Mouse (Mus musculus): ENCODE measurements at regions not wholly inside any gene's neighbourhood (a gene's known extent, or its start where the extent isn't known, plus 50 kb on each side); places are given as distances from the start of the nearest gene placed in this dataset.

DNA sequence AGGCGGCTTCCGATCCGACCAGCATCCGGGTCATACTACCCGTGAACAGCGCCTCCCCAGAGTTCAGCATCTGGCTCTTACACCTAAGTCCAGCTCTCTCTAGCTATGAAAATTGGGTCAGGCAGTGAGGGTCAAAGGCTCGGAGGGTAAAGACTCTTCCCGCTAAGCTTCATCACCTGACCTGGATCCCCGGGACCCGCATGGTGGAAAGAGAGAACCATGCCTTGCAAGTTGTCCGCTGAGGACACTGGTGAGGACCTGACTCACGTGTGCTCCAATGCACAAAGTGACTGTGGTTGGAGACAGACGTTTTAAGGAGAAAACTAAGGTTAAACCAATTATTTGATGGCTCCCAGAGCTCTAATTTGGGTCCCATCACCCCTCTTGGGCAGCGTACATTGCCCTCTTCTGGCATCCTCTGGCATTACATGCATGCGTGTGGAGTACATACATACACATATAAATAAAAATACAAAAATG, 74.6 kb upstream of the Sall4 start:
- Histone ChIP-seq H3K27ac (ENCODE audit: low read length) (no peak overlapping the region), H3K9ac (ENCODE audit: low read length) (no peak overlapping the region), H3K36me3 (ENCODE audit: control insufficient read depth, insufficient read depth) (no peaks in the 10 kb centered on the region), H3K9me3 (replicated peaks; ENCODE audit: control insufficient read depth, low read length) (peaks cover 4% of the 10 kb centered on the region), H3K4me3 (ENCODE audit: low read length) (0 out of 2 replicates have a peak overlapping the region, but pooled peaks have one; percentile 7), H3K27me3 (ENCODE audit: control insufficient read depth, insufficient read depth, low read length) (peaks cover 51% of the 10 kb centered on the region), H3K4me2 (ENCODE audit: low read depth, low read length) (peak overlapping the region; percentile 36), H3K4me1 (ENCODE audit: control insufficient read depth, insufficient read depth, low read length) (peaks cover 10% of the 10 kb centered on the region)
- 5% methylated on average over 15 of the region's 15 CpGs for WGBS
- ATAC-seq (replicated peaks; ENCODE audit: extremely low read depth, insufficient read depth, low FRiP score): no peak

DNA sequence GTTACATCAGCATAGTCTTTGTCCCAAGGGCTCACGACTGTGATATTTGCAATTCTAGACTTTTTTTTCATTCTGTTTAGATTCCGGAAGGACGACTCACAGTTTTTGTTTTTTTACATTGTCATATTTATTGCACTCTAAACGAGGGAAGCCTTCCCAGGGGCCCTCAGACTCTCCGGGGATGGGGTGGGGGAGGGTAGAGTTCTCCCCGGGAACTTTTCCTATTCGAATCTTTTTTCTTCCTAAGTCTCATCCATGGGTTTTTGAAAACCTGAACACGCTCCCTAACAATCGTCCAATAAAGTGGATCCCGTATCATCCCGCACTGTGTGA, 73.9 kb upstream of the Sall4 start:
- Histone ChIP-seq H3K4me2 (ENCODE audit: low read depth, low read length) (peak overlapping the region; percentile 36), H3K9ac (ENCODE audit: low read length) (no peak overlapping the region), H3K36me3 (ENCODE audit: control insufficient read depth, insufficient read depth) (no peaks in the 10 kb centered on the region), H3K27me3 (ENCODE audit: control insufficient read depth, insufficient read depth, low read length) (peaks cover 54% of the 10 kb centered on the region), H3K4me3 (ENCODE audit: low read length) (0 out of 2 replicates have a peak overlapping the region, but pooled peaks have one; percentile 7), H3K9me3 (replicated peaks; ENCODE audit: control insufficient read depth, low read length) (peaks cover 4% of the 10 kb centered on the region), H3K4me1 (ENCODE audit: control insufficient read depth, insufficient read depth, low read length) (peaks cover 10% of the 10 kb centered on the region), H3K27ac (ENCODE audit: low read length) (no peak overlapping the region)
- no peak for ATAC-seq (replicated peaks; ENCODE audit: extremely low read depth, insufficient read depth, low FRiP score)
- 3% methylated on average over 11 of the region's 11 CpGs for whole genome bisulfite sequencing

DNA sequence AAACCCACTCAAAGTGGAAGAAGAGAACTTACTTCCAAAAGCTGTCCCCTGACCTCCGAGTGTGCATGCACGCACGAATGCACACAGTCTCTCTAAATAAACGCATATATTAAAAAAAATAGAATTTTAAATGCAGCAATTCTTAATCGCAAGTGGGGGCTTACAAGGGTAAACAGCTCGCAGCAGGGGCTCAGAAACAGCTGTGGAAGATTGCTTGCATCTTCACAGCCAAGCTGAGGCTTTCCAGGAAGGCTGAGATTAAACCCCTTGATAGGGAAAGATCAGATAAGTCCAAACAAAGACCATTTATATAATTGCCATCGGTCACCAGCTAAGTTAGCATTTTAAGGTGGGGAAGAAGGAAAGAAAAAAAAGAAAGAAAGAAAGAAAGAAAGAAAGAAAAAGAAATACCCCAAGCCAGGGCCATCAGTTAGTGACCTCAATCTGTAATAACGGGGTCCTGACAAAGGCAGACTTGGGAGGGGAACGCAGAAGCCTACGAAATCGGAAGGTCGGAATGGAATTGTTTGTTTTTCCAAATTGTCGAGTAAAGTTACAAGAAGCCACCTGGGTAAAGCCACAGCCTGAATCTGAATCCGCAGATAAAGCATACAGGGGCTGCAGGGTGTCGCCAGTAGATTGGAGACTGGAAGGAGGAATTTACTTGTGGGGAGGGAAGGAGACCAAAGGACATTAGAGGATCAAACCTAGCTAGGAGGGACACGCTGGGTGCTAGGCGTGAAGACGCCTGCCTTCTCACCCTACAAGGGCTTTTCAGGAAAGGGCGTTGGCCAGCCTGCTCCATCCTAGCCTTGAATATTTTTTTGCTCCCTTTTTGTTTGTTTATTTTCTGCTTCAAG, 73.3 kb upstream of the Sall4 start:
- H3K27me3 ChIP-seq (ENCODE audit: control insufficient read depth, insufficient read depth, low read length): peaks cover 54% of the 10 kb centered on the region

DNA sequence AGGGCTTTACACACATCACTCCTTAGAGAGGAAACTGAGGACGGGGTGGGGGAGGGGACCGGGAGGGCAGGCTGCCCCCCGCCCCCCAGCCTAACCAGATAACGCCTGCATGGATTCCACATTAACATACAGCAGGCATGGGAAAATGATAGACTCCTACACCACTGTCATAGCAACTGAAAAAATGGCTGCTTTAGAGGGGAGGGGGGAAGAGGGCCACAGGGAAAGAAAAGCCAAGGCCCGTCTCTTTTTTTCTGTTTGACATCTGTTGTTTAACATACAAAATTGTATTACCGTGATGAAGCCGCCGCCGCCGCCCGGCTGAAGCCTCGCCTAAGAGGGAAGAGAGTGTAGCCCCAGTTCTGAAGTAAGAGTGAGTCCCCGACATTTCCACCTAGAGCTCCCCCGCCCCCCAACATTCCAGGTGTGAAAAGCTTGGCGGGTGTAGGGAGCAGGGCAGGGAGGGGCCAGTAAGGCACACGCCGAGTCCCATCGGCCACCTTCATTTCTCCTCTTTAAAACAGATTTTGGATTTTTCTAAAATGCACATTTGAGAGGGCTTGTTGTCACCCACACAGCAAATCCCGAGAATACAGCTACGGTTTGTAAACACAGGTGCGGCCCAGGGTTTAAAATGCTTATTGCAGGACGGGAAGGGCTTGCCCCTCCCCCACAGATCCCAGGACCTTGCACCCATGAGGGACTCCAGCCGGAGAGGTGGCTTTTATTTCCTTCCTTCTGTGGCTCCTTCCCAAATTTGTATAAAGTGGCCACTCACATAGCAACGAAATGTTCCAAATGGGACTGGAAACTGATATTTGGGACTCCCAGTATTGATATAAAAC, 72.3 kb upstream of the Sall4 start:
- Histone ChIP-seq H3K4me2 (ENCODE audit: low read depth, low read length) (peak overlapping the region; percentile 58), H3K9ac (ENCODE audit: low read length) (0 out of 2 replicates have a peak overlapping the region, but pooled peaks have one; percentile 26), H3K27me3 (ENCODE audit: control insufficient read depth, insufficient read depth, low read length) (peaks cover 50% of the 10 kb centered on the region), H3K36me3 (ENCODE audit: control insufficient read depth, insufficient read depth) (no peaks in the 10 kb centered on the region), H3K27ac (ENCODE audit: low read length) (no peak overlapping the region), H3K9me3 (replicated peaks; ENCODE audit: control insufficient read depth, low read length) (peaks cover 4% of the 10 kb centered on the region), H3K4me1 (ENCODE audit: control insufficient read depth, insufficient read depth, low read length) (peaks cover 10% of the 10 kb centered on the region), H3K4me3 (ENCODE audit: low read length) (peak overlapping the region; percentile 28)
- WGBS: 2% methylated on average over 24 of the region's 24 CpGs
- ATAC-seq (replicated peaks; ENCODE audit: extremely low read depth, insufficient read depth, low FRiP score): no peak

More for the DNA sequence above, 73.3 kb upstream of the Sall4 start:
- H3K9ac ChIP-seq (ENCODE audit: low read length): no peak overlapping the region
- H3K4me2 ChIP-seq (ENCODE audit: low read depth, low read length): peak overlapping the region; percentile 36; the same call in 1 of the 2 replicates
- no peak overlapping the region for H3K27ac ChIP-seq (ENCODE audit: low read length)
- peaks cover 10% of the 10 kb centered on the region for H3K4me1 ChIP-seq (ENCODE audit: control insufficient read depth, insufficient read depth, low read length)
- no peaks in the 10 kb centered on the region for H3K36me3 ChIP-seq (ENCODE audit: control insufficient read depth, insufficient read depth)
- H3K4me3 ChIP-seq (ENCODE audit: low read length): no peak overlapping the region
- H3K9me3 ChIP-seq (replicated peaks; ENCODE audit: control insufficient read depth, low read length): peaks cover 4% of the 10 kb centered on the region
- 12% methylated on average over 19 of the region's 19 CpGs for WGBS
- ATAC-seq (replicated peaks; ENCODE audit: extremely low read depth, insufficient read depth, low FRiP score): no peak

DNA sequence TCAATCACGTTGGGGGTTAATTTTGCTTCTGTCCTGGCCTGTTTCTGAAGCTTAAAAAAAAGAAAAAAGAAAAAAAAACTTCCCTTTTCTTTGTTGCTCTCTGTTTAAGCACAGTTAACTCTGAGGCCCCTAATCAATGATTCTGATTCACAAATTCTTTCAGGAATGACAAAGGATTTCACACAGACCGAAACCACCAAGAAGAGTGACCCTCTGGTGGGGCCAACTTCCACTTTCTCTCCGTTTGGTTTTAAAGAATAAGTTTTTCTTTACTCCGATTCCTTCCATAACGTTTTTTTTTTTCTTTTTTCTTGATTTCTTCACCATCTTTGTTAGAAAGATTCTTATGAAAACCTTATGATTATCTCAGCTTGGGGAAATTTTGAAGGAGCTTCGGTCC, 71.5 kb upstream of the Sall4 start:
- Histone ChIP-seq H3K4me1 (ENCODE audit: control insufficient read depth, insufficient read depth, low read length) (peaks cover 10% of the 10 kb centered on the region), H3K4me3 (ENCODE audit: low read length) (no peak overlapping the region), H3K36me3 (ENCODE audit: control insufficient read depth, insufficient read depth) (no peaks in the 10 kb centered on the region), H3K9me3 (replicated peaks; ENCODE audit: control insufficient read depth, low read length) (peaks cover 4% of the 10 kb centered on the region), H3K27ac (ENCODE audit: low read length) (no peak overlapping the region), H3K4me2 (ENCODE audit: low read depth, low read length) (no peak overlapping the region; the same call in 1 of the 2 replicates), H3K9ac (ENCODE audit: low read length) (no peak overlapping the region), H3K27me3 (ENCODE audit: control insufficient read depth, insufficient read depth, low read length) (peaks cover 50% of the 10 kb centered on the region)
- no peak for ATAC-seq (replicated peaks; ENCODE audit: extremely low read depth, insufficient read depth, low FRiP score)
- WGBS: 30% methylated on average over 6 of the region's 6 CpGs

DNA sequence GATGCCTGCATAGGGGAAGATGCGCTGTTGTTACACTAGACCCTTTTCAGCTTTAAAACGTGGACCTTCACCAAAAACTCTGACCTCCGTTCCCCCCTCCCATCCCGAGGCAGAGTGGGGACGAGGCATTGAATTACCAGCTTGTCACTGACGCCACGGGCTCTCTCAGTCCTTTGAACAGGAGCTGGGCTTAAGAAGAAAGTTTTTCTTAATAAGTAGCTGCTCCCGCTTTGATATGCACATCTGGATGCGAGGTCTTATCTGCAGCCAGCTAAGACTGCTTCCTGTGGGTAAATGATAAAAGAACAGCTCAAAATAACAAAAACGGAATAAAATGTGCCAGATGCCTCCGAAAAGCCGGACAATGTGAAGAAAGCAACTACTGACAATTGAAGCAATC, 70.9 kb upstream of the Sall4 start:
- ATAC-seq (replicated peaks; ENCODE audit: extremely low read depth, insufficient read depth, low FRiP score): no peak; the same call in 1 of the 2 replicates
- H3K27ac ChIP-seq (ENCODE audit: low read length): no peak overlapping the region
- peak overlapping the region; percentile 17 for H3K4me2 ChIP-seq (ENCODE audit: low read depth, low read length)
- H3K9ac ChIP-seq (ENCODE audit: low read length): no peak overlapping the region
- WGBS: 12% methylated on average over 12 of the region's 12 CpGs
- H3K36me3 ChIP-seq (ENCODE audit: control insufficient read depth, insufficient read depth): no peaks in the 10 kb centered on the region
- peaks cover 4% of the 10 kb centered on the region for H3K9me3 ChIP-seq (replicated peaks; ENCODE audit: control insufficient read depth, low read length)
- H3K4me3 ChIP-seq (ENCODE audit: low read length): 0 out of 2 replicates have a peak overlapping the region, but pooled peaks have one; percentile 2
- peaks cover 10% of the 10 kb centered on the region for H3K4me1 ChIP-seq (ENCODE audit: control insufficient read depth, insufficient read depth, low read length)
- peaks cover 50% of the 10 kb centered on the region for H3K27me3 ChIP-seq (ENCODE audit: control insufficient read depth, insufficient read depth, low read length)

DNA sequence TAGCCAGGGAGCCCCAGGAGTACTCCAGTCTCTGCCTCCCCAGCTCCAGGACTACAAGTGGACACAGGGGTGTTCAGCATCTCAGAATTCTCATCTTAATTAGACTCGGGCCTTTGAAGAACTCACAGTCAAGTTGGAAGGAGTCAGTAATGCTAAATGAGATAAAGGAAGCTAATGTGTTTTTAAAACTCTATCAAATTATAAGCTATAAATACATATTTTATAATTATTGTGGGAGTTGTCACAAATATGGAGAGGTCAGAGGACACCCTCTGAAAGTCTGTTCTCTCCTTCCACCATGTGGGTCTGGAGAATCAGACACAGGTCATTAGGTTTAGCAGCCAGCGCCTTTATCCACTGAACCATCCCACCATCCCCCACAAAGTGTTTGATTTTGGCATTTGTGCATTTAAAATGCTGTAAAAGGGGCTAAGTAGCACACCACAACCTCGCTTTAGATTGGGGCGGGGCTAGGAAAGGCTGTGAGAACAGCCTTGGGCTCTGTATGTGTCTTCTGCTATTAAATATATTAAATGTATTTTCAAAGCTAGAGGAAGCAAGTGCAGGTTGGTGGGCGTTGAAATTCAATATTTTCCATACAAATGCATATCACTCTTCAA, 70.3 kb upstream of the Sall4 start:
- Histone ChIP-seq H3K9me3 (replicated peaks; ENCODE audit: control insufficient read depth, low read length) (peaks cover 4% of the 10 kb centered on the region), H3K4me2 (ENCODE audit: low read depth, low read length) (no peak overlapping the region), H3K27me3 (ENCODE audit: control insufficient read depth, insufficient read depth, low read length) (peaks cover 46% of the 10 kb centered on the region), H3K9ac (ENCODE audit: low read length) (no peak overlapping the region), H3K36me3 (ENCODE audit: control insufficient read depth, insufficient read depth) (no peaks in the 10 kb centered on the region), H3K4me3 (ENCODE audit: low read length) (no peak overlapping the region), H3K27ac (ENCODE audit: low read length) (no peak overlapping the region), H3K4me1 (ENCODE audit: control insufficient read depth, insufficient read depth, low read length) (peaks cover 10% of the 10 kb centered on the region)
- WGBS: 53% methylated on average over 5 of the region's 5 CpGs
- no peak for ATAC-seq (replicated peaks; ENCODE audit: extremely low read depth, insufficient read depth, low FRiP score)

DNA sequence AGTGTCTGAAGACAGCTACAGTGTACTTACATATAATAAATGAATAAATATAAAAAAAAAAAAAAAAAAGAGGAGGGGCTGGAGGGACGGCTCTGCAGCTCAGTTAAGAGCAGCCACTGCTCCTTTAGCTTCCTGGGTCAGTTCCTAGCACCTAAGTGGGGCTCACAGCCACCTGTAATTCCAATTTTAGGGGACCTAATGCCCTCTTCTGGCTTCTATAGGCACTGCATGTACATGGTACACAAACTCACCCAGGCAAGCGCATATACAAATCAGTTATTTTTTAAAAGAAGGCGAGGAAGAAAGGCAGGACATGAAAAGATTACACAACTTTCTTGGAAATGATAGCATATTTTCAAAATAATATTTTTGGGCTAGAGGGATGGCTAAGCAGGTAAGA, 67.0 kb upstream of the Sall4 start:
- Histone ChIP-seq H3K4me2 (ENCODE audit: low read depth, low read length) (no peak overlapping the region), H3K4me3 (ENCODE audit: low read length) (no peak overlapping the region), H3K36me3 (ENCODE audit: control insufficient read depth, insufficient read depth) (no peaks in the 10 kb centered on the region), H3K4me1 (ENCODE audit: control insufficient read depth, insufficient read depth, low read length) (peaks cover 4% of the 10 kb centered on the region; the same call in 1 of the 2 replicates), H3K9me3 (replicated peaks; ENCODE audit: control insufficient read depth, low read length) (no peaks in the 10 kb centered on the region; the same call in 1 of the 2 replicates), H3K9ac (ENCODE audit: low read length) (no peak overlapping the region), H3K27ac (ENCODE audit: low read length) (no peak overlapping the region), H3K27me3 (ENCODE audit: control insufficient read depth, insufficient read depth, low read length) (peaks cover 18% of the 10 kb centered on the region)
- 87% methylated on average over 3 of the region's 3 CpGs for WGBS
- ATAC-seq (replicated peaks; ENCODE audit: extremely low read depth, insufficient read depth, low FRiP score): no peak

All from heart, embryonic 16.5 days (tissue).